Mouse (Mus musculus): ENCODE results near the gene Irgc1. TPM values are rescaled to one million over a fixed set of nuclear protein-coding genes. Genes with fewer than 3 reads are reported as not detected.

Gene Irgc1
- polyA plus RNA-seq, 1 experiment from 2014 or later: not detected

DNA sequence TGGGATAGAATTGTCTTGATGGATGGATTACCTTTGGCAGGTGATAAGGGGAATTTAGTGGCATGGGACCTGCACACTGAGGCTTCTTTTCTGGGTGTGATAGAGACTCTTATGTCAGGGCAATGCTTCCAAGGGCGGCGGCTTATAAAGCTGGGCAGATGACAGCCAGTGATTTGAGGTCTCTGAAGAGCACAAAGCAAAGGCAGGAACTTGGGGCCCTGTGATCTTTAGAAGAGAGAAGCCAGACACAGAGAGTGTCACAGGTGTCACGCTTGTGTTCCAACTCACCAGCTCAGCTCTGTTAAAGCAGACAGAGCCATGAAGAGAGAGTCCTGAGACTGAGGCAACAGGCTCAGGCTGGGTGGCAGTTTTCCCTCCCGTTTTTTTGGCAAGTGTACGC is 15.8 kb upstream of the Irgc1 start:
- Histone ChIP-seq H3K27me3 (replicated peaks) (no peaks in the 10 kb centered on the region), H3K9ac (no peak overlapping the region), H3K36me3 (no peaks in the 10 kb centered on the region), H3K4me1 (peaks cover 4% of the 10 kb centered on the region; the same call in 1 of the 2 replicates), H3K27ac (no peak overlapping the region), H3K9me3 (0 out of 2 replicates have a peak, but pooled peaks cover 3% of the 10 kb centered on the region), H3K4me3 (no peak overlapping the region), H3K4me2 (replicated peaks) (no peak overlapping the region)
- WGBS: 83% methylated on average over 5 of the region's 5 CpGs
- no peak for ATAC-seq (ENCODE audit: low FRiP score, low read depth)

DNA sequence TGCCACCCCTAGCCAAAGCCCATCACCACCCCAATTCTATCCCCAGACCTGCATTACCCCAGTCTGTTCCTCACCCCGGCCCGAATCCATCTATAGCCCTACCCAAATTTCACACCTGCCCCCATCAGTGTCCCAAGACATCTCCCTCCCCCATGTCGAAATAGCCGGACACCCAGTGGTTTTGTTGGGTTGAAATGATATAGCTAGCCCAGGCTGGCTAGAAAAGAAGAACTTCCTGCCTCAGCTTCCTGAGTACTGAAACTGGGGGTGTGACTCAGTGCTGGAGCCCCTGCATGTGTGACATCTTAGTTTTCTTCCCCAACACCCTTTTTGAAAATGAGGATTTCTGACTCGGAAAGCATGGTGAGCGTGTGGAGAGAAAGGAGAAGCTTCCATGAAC is 14.7 kb upstream of the Irgc1 start:
- no peaks in the 10 kb centered on the region for H3K27me3 ChIP-seq (replicated peaks)
- H3K27ac ChIP-seq: no peak overlapping the region
- no peak overlapping the region for H3K4me3 ChIP-seq
- H3K9me3 ChIP-seq: 0 out of 2 replicates have a peak, but pooled peaks cover 3% of the 10 kb centered on the region
- ATAC-seq (ENCODE audit: low FRiP score, low read depth): no peak
- no peak overlapping the region for H3K9ac ChIP-seq
- no peaks in the 10 kb centered on the region for H3K36me3 ChIP-seq
- H3K4me1 ChIP-seq: peaks cover 11% of the 10 kb centered on the region
- no peak overlapping the region for H3K4me2 ChIP-seq (replicated peaks)
- 93% methylated on average over 6 of the region's 6 CpGs for WGBS

DNA sequence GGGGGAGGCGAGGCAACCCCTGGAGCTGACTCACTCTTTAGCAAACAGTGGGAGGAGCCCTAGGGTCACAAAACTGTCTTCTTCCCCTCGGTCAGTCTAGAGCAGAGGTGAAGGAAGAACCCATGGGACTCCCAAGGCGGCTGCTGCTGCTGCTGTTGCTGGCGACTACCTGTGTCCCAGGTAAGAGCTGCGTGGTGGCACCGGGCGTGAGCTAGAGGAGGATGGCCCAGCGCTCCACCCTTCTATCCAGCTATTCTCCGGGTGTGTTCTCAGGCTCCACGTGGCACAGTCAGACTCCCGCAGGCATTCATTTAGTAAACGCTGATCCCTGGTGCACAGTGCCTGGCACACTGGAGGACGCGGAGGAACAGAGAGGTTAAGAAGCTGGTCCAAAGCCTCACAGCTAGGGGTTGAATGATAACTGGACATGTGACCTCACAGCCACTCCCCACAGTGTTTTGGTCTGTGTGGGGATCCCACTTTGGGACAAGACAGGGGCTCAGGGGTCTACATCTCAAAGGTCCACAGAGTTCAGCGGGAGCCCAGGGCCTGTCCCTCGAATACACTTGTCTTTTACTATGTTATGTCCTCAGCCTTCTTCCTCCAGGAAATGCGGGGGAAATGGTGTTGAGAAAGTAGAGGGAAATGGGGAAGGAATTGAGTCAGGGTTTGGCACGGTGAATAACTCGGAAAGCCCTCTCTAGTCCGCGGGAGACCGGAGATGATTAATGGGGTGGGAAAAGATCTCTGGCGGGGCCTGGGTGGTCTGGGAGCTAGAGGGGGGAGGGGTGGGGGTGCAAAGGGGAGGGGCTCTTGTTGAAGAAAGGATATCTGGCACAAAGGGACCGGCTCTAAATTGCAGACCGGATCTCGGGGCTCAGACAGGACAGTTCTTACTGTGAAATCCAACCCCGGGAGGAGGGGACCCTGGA is 10.6 kb upstream of the Irgc1 start, which contains the start of gene Plaur:
Gene Plaur, plus strand, starts transcription at position 97 of the 932 bp plus-strand sequence.
- ATAC-seq (ENCODE audit: low FRiP score, low read depth): peak; percentile 63

DNA sequence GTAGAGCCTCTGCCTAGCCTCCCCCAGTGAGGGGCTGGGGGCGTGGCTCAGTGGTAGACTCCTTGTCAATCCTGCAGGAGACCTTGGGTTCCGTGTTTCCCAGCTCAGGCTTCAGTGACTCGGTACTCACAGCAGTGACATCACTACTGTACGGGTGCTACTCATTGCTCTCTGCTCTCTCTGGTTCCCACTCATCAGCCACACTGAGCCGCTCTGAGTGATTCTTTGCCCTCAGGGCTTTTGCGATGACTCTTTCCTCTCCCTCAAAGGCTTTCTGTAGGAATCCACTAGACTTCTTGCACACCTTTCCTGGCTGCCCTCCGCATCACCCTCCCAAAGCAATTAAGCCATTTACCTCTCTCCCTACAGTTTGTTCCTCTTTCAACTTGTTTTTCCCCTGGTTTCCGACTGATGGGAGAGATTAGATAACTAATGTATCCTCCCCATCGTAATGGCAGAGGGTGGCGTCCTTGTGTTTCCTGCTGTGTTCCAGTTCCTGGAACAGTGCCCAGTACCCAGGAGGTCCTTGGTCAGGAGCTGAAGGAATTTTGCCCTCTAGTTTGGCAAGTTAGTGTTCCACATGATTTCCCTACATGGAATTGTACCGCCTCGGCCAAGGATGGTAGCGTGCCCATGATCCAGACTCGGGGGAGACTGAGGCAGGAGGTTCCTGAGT is 9.4 kb upstream of the Irgc1 start:
- 68% methylated on average over 14 of the region's 14 CpGs for WGBS
- Histone ChIP-seq H3K27ac (no peak overlapping the region), H3K9ac (no peak overlapping the region), H3K4me2 (replicated peaks) (no peak overlapping the region), H3K4me3 (no peak overlapping the region), H3K9me3 (no peaks in the 10 kb centered on the region), H3K36me3 (no peaks in the 10 kb centered on the region), H3K27me3 (replicated peaks) (no peaks in the 10 kb centered on the region), H3K4me1 (peaks cover 11% of the 10 kb centered on the region)
- ATAC-seq (ENCODE audit: low FRiP score, low read depth): no peak

More for the DNA sequence above, 10.6 kb upstream of the Irgc1 start, which contains the start of gene Plaur:
- 9% methylated on average over 27 of the region's 27 CpGs for WGBS
- H3K9ac ChIP-seq: no peak within 1 kb of the TSS
- H3K4me2 ChIP-seq (replicated peaks): peak within 1 kb of the TSS; percentile 42
- no peak within 1 kb of the TSS for H3K27ac ChIP-seq
- peaks cover 11% of the 10 kb centered on the region for H3K4me1 ChIP-seq
- H3K4me3 ChIP-seq: no peak within 1 kb of the TSS
- no peaks in the 10 kb centered on the region for H3K9me3 ChIP-seq
- no peaks in the 10 kb centered on the region for H3K36me3 ChIP-seq
- no peaks in the 10 kb centered on the region for H3K27me3 ChIP-seq (replicated peaks)

DNA sequence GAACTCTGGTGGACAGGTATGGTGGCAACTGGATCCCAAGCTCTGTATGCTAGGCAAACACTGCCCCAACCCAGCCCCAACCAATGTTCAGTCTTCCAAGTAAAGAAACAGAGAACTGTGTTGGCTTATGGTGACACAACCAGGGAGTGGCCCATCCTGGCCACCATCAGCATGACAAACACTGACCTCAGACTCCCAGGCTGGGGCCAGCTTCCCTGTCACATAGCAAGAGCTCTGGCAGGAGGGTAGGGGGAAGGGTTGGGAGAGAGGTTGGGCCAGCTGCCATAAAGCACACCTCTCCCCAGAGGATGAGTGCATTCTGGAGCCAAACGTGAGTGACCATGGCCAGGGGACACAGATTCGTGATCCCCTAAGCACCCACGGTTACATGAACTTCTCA is 7.7 kb upstream of the Irgc1 start:
- no peaks in the 10 kb centered on the region for H3K27me3 ChIP-seq (replicated peaks)
- H3K9me3 ChIP-seq: no peaks in the 10 kb centered on the region
- H3K4me1 ChIP-seq: peaks cover 11% of the 10 kb centered on the region
- WGBS: 58% methylated on average over 3 of the region's 3 CpGs
- H3K9ac ChIP-seq: no peak overlapping the region
- no peak for ATAC-seq (ENCODE audit: low FRiP score, low read depth)
- no peak overlapping the region for H3K27ac ChIP-seq
- H3K36me3 ChIP-seq: no peaks in the 10 kb centered on the region
- no peak overlapping the region for H3K4me3 ChIP-seq
- H3K4me2 ChIP-seq (replicated peaks): no peak overlapping the region

DNA sequence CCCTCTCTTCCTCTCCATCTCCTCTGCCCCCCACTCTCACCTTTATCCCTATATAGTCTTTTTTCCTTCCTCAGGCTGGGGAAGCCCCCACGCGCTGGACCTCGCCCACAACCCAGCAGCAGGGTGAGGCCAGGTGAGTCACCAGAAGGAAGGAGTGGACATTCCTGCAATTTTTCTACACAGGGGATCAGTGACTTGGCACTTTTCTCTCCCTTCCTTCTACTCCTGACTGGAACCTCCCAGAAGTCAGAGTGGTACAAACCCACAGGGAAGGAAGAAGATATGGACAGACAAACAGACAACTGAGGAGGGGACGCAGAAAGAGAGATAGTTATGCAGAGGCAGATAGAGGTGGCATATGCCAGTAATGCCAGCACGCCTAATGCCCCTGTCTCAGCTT is 7.3 kb upstream of the Irgc1 start:
- Histone ChIP-seq H3K4me2 (replicated peaks) (no peak overlapping the region), H3K27ac (no peak overlapping the region), H3K4me3 (no peak overlapping the region), H3K27me3 (replicated peaks) (no peaks in the 10 kb centered on the region), H3K36me3 (no peaks in the 10 kb centered on the region), H3K4me1 (peaks cover 11% of the 10 kb centered on the region), H3K9ac (no peak overlapping the region), H3K9me3 (no peaks in the 10 kb centered on the region)
- no peak for ATAC-seq (ENCODE audit: low FRiP score, low read depth)
- WGBS: 85% methylated on average over 5 of the region's 5 CpGs

DNA sequence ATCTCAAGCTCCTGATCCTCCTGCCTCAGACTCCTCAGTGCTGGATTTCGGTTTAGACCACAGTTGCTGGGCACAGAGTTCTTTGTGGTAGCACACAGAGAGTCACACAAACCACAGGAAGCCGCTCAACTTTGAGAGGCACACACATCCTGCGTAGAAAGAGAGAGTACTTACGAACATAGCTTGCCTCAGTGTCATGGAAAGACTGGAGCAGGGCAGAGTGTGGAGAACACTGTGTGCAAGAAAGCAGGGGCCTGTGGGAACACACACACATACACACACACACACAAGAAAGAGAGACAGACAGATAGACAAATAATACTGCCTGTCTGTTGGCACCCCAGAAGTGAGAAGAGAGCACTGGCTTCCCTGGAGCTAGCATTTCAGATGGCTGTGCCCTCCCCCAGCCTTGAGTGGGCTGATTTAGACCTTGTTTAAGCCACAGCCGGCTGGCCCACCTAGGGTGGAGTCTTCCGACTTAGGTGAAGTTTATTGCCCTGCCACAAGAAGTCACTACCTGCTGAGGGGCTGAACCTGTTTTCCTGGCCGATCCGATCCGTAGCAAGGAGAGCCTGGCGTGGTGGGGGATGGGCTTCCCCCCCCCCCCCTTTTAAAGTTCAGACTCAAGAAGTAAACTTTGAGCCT is 5.8 kb upstream of the Irgc1 start:
- H3K9ac ChIP-seq: no peak overlapping the region
- ATAC-seq (ENCODE audit: low FRiP score, low read depth): no peak
- peaks cover 7% of the 10 kb centered on the region for H3K4me1 ChIP-seq
- no peaks in the 10 kb centered on the region for H3K9me3 ChIP-seq
- no peaks in the 10 kb centered on the region for H3K36me3 ChIP-seq
- WGBS: 68% methylated on average over 10 of the region's 10 CpGs
- no peak overlapping the region for H3K4me2 ChIP-seq (replicated peaks)
- no peak overlapping the region for H3K4me3 ChIP-seq
- no peak overlapping the region for H3K27ac ChIP-seq
- no peaks in the 10 kb centered on the region for H3K27me3 ChIP-seq (replicated peaks)

DNA sequence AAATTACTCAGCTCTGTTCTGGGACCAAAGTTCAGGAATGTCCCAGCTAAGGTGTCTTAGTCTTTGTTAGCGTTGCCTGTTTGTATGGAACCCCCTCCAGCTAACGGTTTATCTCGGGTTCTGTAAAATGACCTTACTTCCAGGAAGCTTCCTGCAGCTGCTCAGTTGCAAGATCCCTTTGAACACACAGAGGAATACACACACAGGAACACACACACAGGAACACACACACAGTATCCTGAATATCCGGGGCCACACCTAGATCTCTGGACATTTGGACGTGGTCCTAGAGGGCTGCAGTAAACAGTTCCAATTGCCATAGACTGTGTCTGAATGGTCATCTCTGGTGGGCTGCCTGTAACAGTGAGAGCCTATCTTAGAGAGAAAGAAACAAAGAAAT is 3.6 kb upstream of the Irgc1 start:
- Histone ChIP-seq H3K27ac (no peak overlapping the region), H3K27me3 (replicated peaks) (no peaks in the 10 kb centered on the region), H3K9me3 (no peaks in the 10 kb centered on the region), H3K4me1 (no peaks in the 10 kb centered on the region), H3K4me2 (replicated peaks) (no peak overlapping the region), H3K36me3 (no peaks in the 10 kb centered on the region), H3K9ac (no peak overlapping the region), H3K4me3 (no peak overlapping the region)
- 88% methylated on average over 5 of the region's 5 CpGs for WGBS
- ATAC-seq (ENCODE audit: low FRiP score, low read depth): no peak

DNA sequence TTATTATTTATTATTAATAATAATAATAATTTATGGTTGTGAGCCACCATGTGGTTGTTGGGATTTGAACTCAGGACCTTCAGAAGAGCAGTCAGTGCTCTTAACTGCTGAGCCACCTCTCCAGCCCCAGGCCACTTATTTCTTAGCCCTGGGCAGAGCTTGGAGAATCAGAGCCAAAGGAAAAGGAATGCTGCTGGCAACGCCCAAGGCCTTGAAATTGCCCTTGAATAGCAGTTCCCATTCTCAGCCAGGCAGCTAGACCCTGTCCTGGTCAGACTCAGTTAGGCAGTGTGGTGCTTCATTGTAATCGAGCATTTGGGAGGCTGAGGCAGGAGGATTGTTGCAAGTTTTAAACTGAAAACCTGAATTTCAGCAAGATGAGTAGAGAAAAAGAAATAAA is 2.1 kb upstream of the Irgc1 start:
- no peak for ATAC-seq (ENCODE audit: low FRiP score, low read depth)
- Histone ChIP-seq H3K4me2 (replicated peaks) (no peak overlapping the region), H3K9ac (no peak overlapping the region), H3K36me3 (no peaks in the 10 kb centered on the region), H3K27me3 (replicated peaks) (no peaks in the 10 kb centered on the region), H3K27ac (no peak overlapping the region), H3K4me3 (no peak overlapping the region), H3K9me3 (no peaks in the 10 kb centered on the region), H3K4me1 (no peaks in the 10 kb centered on the region)
- WGBS: 74% methylated on average over 2 of the region's 2 CpGs

DNA sequence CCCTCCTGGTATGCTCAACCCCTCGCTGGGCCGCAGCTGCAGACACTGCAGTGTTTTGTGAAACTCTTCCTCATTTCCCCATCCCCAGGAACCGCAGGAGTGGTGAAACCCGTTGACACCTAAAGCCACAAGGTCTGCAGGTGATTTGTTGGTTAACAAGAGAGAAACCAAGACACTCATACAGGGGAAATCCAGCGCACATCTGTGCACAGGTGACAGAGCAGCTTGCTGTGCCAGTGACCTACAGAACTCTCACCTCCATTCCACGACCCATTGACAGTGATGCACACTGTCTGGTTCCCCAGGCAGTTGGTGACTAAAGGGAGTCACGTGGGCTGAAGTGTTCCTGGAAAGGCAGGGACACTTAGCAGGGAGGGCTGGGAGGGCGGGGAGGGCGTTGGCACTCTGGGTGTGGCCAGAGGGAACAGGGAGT is 1.5 kb downstream of the Irgc1 start:
- H3K36me3 ChIP-seq: no peaks in the 10 kb centered on the region
- H3K27ac ChIP-seq: no peak overlapping the region
- ATAC-seq (ENCODE audit: low FRiP score, low read depth): no peak
- H3K4me3 ChIP-seq: no peak overlapping the region
- no peaks in the 10 kb centered on the region for H3K27me3 ChIP-seq (replicated peaks)
- no peak overlapping the region for H3K9ac ChIP-seq
- no peaks in the 10 kb centered on the region for H3K4me1 ChIP-seq
- peaks cover 3% of the 10 kb centered on the region; the same call in 1 of the 2 replicates for H3K9me3 ChIP-seq
- H3K4me2 ChIP-seq (replicated peaks): no peak overlapping the region
- WGBS: 65% methylated on average over 9 of the region's 9 CpGs

DNA sequence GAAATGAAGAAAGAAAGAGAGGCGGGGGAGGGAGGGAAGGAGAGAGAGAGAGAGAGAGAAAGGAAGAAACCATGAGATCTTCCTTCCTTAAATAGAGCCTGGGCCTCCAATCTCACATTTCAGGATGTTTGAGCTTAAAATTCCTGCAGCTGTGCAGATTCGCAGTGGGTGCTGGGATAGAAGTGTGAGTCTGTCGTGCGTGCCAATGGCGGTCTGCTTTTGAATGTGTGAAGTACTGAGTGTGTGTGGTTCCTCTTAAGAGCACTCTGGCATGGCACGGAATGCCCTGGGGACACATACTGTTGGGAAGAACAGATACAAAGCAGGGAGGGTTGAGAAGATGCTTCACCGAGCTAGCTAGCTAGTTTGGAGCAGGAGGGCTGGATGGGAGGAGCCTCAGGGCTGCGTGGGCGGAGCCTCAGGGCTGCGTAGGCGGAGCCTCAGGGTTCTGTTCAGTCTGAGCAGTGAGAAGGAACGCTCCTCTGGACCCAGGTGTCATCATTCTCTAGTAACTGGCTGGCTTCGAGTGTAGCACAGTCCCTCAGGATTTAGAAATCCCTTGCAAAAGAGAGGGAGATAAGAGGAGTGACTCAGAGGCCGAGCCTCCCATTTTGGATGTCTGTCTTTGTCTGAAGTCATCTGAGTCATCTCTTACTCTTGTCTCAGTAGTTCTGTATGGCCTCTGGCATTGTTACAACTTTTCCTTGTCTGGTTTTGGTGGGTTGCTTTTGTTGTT is 3.1 kb downstream of the Irgc1 start:
- peaks cover 3% of the 10 kb centered on the region; the same call in 1 of the 2 replicates for H3K9me3 ChIP-seq
- no peak overlapping the region for H3K9ac ChIP-seq
- H3K36me3 ChIP-seq: no peaks in the 10 kb centered on the region
- H3K4me1 ChIP-seq: no peaks in the 10 kb centered on the region
- 66% methylated on average over 14 of the region's 14 CpGs for WGBS
- H3K27me3 ChIP-seq (replicated peaks): no peaks in the 10 kb centered on the region
- ATAC-seq (ENCODE audit: low FRiP score, low read depth): no peak
- H3K4me3 ChIP-seq: no peak overlapping the region
- no peak overlapping the region for H3K27ac ChIP-seq
- no peak overlapping the region for H3K4me2 ChIP-seq (replicated peaks)

Measured in neural tube, embryonic 12.5 days (tissue).